Mouse (Mus musculus) lung, postnatal 0 days (tissue): ENCODE data around the gene Tnr. TPM values are rescaled to one million over a fixed set of nuclear protein-coding genes. Genes with fewer than 3 reads are reported as not detected.

Experiments used
- ATAC-seq: fragments of 200-750 bp; cut with Nextera tagmentation; 2 replicates; pipeline ENCODE4 v1.8.0; 2017; ENCODE audit warnings: moderate library complexity
- DNase-seq: peaks from one replicate; pipeline ENCODE4 v3.0.0-alpha.2; 2016; ENCODE audit warnings: low spot score
- H3K27ac ChIP-seq: fragments of 300-500 bp; sonication (generic); 2 replicates; pipeline ENCODE4 v1.5.1; 2014; ENCODE audit warnings: antibody characterized with exemption, mild to moderate bottlenecking, low read length, mixed read lengths
- H3K27me3 ChIP-seq: fragments of 300-500 bp; sonication (generic); replicated peaks from 2 replicates; pipeline ENCODE4 v1.6.1; 2014; ENCODE audit warnings: low read length, mixed read lengths; ENCODE audit not compliant: insufficient read depth
- H3K36me3 ChIP-seq: fragments of 300-500 bp; sonication (generic); 2 replicates; pipeline ENCODE4 v1.6.1; 2014; ENCODE audit warnings: low read length, mixed read lengths; ENCODE audit not compliant: insufficient read depth
- H3K4me1 ChIP-seq: fragments of 300-500 bp; sonication (generic); 2 replicates; pipeline ENCODE4 v1.6.1; 2014; ENCODE audit warnings: antibody characterized with exemption, low read depth, low read length, mixed read lengths; ENCODE audit not compliant: insufficient read depth
- H3K4me2 ChIP-seq: fragments of 300-500 bp; sonication (generic); replicated peaks from 2 replicates; pipeline ENCODE4 v1.6.1; 2014; ENCODE audit warnings: low read depth, mild to moderate bottlenecking, low read length, moderate library complexity, mixed read lengths
- H3K4me3 ChIP-seq: fragments of 300-500 bp; sonication (generic); 2 replicates; pipeline ENCODE4 v1.5.1; 2014; ENCODE audit warnings: low read depth, low read length
- H3K9ac ChIP-seq: fragments of 300-500 bp; sonication (generic); replicated peaks from 2 replicates; pipeline ENCODE4 v1.6.1; 2014; ENCODE audit warnings: low read depth, mild to moderate bottlenecking
- H3K9me3 ChIP-seq: fragments of 300-500 bp; sonication (generic); 2 replicates; pipeline ENCODE4 v1.6.1; 2016; ENCODE audit warnings: low read length, mixed read lengths
- CTCF ChIP-seq: IDR thresholded peaks from 2 replicates; pipeline ENCODE4 v1.5.1; 2016; ENCODE audit warnings: antibody characterized with exemption, mild to moderate bottlenecking
- EP300 ChIP-seq: IDR thresholded peaks from 2 replicates; pipeline ENCODE4 v1.6.1; 2016; ENCODE audit warnings: antibody characterized with exemption, mild to moderate bottlenecking, control low read depth
- WGBS: fragments of 180-500 bp; shearing (Covaris S2); extraction: QIAGEN DNeasy Blood & Tissue Kit; methylation state at CpG from one replicate; pipeline ENCODE4 v1.1.7; 2014; 5-methylcytosine and 5-hydroxymethylcytosine counted together
- polyA plus RNA-seq: library from polyadenylated mRNA; unstranded; fragments of >200 nt; fragmentation: Nextera tagmentation; extraction: Ambion mirVana; gene quantifications from 2 replicates; pipeline ENCODE4 v1.2.1, GENCODE M21; 2015

The Tnr gene
- polyA plus RNA-seq, 1 experiment from 2014 or later, result not detected

DNA sequence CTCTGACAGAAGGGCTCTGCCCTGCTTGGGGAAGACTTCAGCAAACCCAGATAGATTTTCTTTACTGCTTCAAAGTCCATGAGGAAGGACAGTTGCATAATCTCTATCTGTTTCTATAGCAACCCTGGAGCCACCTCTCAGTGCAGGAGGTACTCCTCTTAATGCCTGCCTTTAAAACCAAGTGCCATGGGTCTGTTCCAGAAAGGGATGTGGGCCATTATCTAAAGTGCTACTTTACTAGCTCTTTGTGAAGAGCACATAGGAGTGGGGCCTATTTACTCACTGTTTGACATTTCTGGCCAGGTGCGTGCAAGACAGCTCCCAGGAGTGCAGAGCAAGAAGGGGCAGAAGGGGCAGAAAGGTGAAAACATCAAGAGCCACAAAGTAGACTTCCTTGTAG lies 330.7 kb downstream of the Tnr start:
- no peak overlapping the region for H3K27ac ChIP-seq
- H3K9ac ChIP-seq, result no peak overlapping the region
- H3K36me3 ChIP-seq, result no peaks in the 10 kb centered on the region
- no peaks in the 10 kb centered on the region for H3K9me3 ChIP-seq
- no peaks in the 10 kb centered on the region for H3K27me3 ChIP-seq
- H3K4me1 ChIP-seq, result no peaks in the 10 kb centered on the region
- WGBS, result 55% methylated on average over 1 of the region's 1 CpGs
- H3K4me2 ChIP-seq, result no peak overlapping the region
- peak; percentile 89 for ATAC-seq
- H3K4me3 ChIP-seq, result no peak overlapping the region
- no peak for TF ChIP-seq CTCF
- no peak for TF ChIP-seq EP300
- DNase-seq, result peak; percentile 47

DNA sequence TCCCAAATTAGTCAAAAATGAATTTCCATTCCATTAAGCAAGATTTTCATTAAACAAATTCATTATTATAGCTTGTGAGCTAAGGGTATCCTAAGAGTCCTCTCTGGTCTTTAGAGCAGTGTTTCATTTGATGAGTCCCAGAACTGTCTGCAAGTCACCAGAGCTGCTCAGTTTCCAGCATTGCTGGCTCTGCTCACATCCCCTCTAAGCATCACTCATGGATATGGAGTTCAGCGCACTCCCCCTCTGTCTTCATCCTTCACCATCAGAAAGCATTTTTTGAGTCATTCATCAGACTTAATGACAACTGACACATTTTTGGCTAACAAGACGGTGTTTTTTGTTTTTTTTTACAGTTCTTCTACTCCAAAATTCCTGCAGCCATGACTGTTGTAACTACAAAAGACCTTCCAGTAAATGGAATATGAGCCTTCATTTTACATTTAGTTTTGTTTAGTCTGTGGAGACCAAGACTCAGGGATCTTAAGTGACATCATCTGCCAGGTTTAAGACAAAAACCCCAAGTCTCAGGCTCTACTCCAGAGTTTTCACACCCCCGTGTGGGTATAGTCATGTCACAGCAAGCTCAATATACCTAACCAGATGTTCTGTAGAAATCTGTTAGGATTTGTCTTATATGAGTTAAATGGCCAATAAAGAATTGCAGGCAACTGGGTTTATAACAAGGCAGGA lies 338.4 kb downstream of the Tnr start:
- DNase-seq (no peak), ATAC-seq (no peak)
- Histone ChIP-seq H3K9me3 (no peaks in the 10 kb centered on the region), H3K4me2 (no peak overlapping the region), H3K9ac (no peak overlapping the region), H3K4me1 (no peaks in the 10 kb centered on the region), H3K4me3 (no peak overlapping the region), H3K27ac (no peak overlapping the region), H3K36me3 (no peaks in the 10 kb centered on the region), H3K27me3 (no peaks in the 10 kb centered on the region)
- WGBS, result 76% methylated on average over 3 of the region's 3 CpGs
- TF ChIP-seq EP300 (no peak), CTCF (no peak)

DNA sequence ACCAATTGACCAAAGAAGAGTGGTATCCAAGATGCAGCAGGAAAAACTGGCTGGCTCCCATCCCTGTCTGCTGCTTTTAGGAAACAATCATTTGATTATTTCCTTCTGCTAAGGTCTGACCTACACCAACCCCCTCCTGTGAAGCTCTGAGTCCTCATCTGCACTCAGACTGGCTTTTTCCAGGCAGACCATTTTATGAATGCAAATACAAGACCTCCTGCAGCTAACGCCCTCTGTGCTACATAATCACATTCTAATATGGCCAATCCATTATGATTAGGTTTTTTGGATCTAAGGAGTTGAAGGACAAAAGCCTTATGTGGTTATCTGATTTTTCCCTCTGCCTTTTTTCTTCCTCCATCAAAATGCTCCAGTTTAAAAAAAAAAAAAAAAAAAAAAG lies 342.1 kb downstream of the Tnr start:
- Histone ChIP-seq H3K9ac (no peak overlapping the region), H3K36me3 (no peaks in the 10 kb centered on the region), H3K4me3 (no peak overlapping the region), H3K27ac (no peak overlapping the region), H3K4me2 (no peak overlapping the region), H3K9me3 (no peaks in the 10 kb centered on the region), H3K27me3 (no peaks in the 10 kb centered on the region), H3K4me1 (no peaks in the 10 kb centered on the region)
- DNase-seq, result no peak
- ATAC-seq, result no peak
- 59% methylated on average over 1 of the region's 1 CpGs for WGBS
- TF ChIP-seq EP300 (no peak), CTCF (no peak)

DNA sequence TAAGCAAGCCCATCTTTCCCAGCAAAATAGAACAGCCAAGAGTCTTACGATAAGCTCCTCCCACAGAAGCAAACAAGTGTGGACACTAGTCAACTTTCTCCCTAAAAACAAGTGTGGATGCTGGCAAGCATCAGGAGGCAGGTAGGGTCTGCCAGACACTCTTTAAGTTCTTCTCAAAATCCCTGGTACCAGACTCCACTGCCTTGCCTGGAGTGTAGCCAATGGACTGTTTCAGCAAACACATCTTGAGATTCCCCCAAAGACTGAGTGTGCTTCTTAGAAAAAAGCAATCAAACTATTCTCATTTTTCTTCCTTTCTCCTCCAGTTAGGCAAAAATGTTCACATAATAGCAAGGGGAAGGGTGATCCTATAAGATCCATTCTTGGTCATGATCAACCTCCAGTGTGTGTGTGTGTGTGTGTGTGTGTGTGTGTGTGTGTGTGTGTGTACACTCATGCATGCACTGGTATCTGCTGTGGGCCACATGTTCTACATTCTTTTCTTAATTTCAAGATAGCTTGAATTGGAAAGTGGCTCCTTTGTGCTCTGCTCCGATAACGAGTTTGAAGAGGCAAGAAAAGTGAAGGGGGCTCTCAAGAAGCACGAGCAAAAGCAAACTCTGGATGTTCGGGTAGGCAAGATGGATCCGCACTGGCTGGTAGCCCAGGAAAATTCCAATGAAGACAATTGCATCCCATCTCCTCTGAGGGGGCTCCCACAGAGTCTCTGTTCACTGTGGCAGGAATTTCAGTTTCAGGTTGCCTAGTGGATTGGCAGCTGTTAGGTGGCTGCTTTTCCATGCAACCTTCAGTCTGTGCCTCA lies 346.3 kb downstream of the Tnr start:
- H3K9me3 ChIP-seq, result no peaks in the 10 kb centered on the region
- H3K4me3 ChIP-seq, result no peak overlapping the region
- no peaks in the 10 kb centered on the region for H3K36me3 ChIP-seq
- H3K9ac ChIP-seq, result no peak overlapping the region
- TF ChIP-seq EP300 (peak; percentile 51), CTCF (no peak)
- peak; percentile 29 for DNase-seq
- ATAC-seq, result peak; percentile 59; the same call in 1 of the 2 replicates
- WGBS, result 49% methylated on average over 6 of the region's 6 CpGs
- H3K4me2 ChIP-seq, result no peak overlapping the region
- no peaks in the 10 kb centered on the region for H3K4me1 ChIP-seq
- H3K27ac ChIP-seq, result no peak overlapping the region
- H3K27me3 ChIP-seq, result no peaks in the 10 kb centered on the region

DNA sequence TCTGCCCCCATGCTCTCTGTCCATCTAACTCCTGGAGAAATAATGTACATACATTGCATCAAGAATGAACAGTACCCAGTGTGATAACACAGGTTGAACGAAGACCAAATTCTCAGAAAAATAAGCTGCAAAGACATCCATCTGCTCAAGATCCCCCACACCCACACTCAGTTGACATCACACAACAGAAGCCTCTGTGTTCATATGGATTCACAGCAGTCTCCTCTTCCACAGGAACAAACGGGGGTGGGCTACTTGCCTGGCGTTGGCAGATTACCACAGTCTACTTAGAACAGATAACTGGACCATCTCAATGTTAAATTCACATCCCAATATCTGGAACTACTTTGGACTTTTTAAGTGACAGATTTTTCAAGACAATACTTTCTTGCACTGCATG lies 349.3 kb downstream of the Tnr start:
- TF ChIP-seq CTCF (no peak), EP300 (no peak)

DNA sequence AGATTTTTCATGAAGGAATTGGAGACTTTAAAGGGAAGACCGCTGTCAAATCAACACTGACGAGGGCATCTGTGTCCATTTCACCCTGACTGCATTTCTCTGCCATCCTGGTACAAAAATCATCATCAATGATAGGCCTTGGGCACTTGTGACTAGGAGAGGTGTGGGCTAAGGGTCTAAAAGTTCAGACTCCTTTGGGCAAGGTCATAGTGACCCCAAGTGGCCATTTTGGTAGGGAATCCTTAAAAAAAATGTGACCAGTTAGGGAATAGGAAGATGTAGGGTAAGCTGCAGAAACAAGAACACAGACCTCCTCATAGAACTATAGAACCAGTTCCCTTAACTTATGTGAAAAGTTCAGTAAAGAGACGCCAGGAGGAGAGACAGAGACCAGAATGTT lies 355.1 kb downstream of the Tnr start:
- no peaks in the 10 kb centered on the region for H3K27me3 ChIP-seq
- no peak overlapping the region for H3K27ac ChIP-seq
- H3K4me3 ChIP-seq, result no peak overlapping the region
- DNase-seq (no peak), ATAC-seq (no peak)
- WGBS, result 58% methylated on average over 3 of the region's 3 CpGs
- H3K4me1 ChIP-seq, result no peaks in the 10 kb centered on the region
- no peaks in the 10 kb centered on the region for H3K9me3 ChIP-seq
- no peak overlapping the region for H3K4me2 ChIP-seq
- H3K36me3 ChIP-seq, result no peaks in the 10 kb centered on the region
- TF ChIP-seq CTCF (peak; percentile 50), EP300 (no peak)
- no peak overlapping the region for H3K9ac ChIP-seq

More for the DNA sequence above, 349.3 kb downstream of the Tnr start:
- Histone ChIP-seq H3K4me2 (no peak overlapping the region), H3K36me3 (no peaks in the 10 kb centered on the region), H3K4me3 (no peak overlapping the region), H3K27me3 (no peaks in the 10 kb centered on the region), H3K4me1 (no peaks in the 10 kb centered on the region), H3K9me3 (no peaks in the 10 kb centered on the region), H3K27ac (no peak overlapping the region), H3K9ac (no peak overlapping the region)
- DNase-seq, result no peak
- 73% methylated on average over 3 of the region's 3 CpGs for WGBS
- ATAC-seq, result no peak
